Mouse (Mus musculus) embryonic facial prominence, embryonic 12.5 days (tissue): ENCODE data around the gene 2010300C02Rik. TPM values are rescaled to one million over a fixed set of nuclear protein-coding genes. Genes with fewer than 3 reads are reported as not detected.
A peak's percentile ranks its signal among the peaks of the same experiment; 100 is the strongest.
"Not testable (repeated sequence)": the region's sequence is repeated elsewhere in the genome, so short reads cannot be mapped to it uniquely, and the experiment has no call there.

Source experiments
- ATAC-seq: fragments of 200-750 bp; cut with Nextera tagmentation; 2 replicates; pipeline ENCODE4 v1.8.0; 2017; ENCODE audit not compliant: insufficient number of reproducible peaks, insufficient read depth, low FRiP score, low TSS enrichment
- H3K27ac ChIP-seq: fragments of 300-500 bp; sonication (generic); 2 replicates; pipeline ENCODE4 v1.5.1; 2016; ENCODE audit warnings: mild to moderate bottlenecking
- H3K27me3 ChIP-seq: fragments of 300-500 bp; sonication (generic); 2 replicates; pipeline ENCODE4 v1.6.1; 2016; ENCODE audit warnings: mild to moderate bottlenecking, moderate library complexity
- H3K36me3 ChIP-seq: fragments of 300-500 bp; sonication (generic); 2 replicates; pipeline ENCODE4 v1.6.1; 2016; ENCODE audit warnings: mild to moderate bottlenecking
- H3K4me1 ChIP-seq: fragments of 300-500 bp; sonication (generic); 2 replicates; pipeline ENCODE4 v1.6.1; 2016
- H3K4me2 ChIP-seq: fragments of 300-500 bp; sonication (generic); replicated peaks from 2 replicates; pipeline ENCODE4 v1.6.1; 2016; ENCODE audit warnings: mild to moderate bottlenecking, moderate library complexity
- H3K4me3 ChIP-seq: fragments of 300-500 bp; sonication (generic); 2 replicates; pipeline ENCODE4 v1.5.1; 2016; ENCODE audit warnings: mild to moderate bottlenecking
- H3K9ac ChIP-seq: fragments of 300-500 bp; sonication (generic); 2 replicates; pipeline ENCODE4 v1.6.1; 2016; ENCODE audit warnings: mild to moderate bottlenecking, moderate library complexity
- H3K9me3 ChIP-seq: fragments of 300-500 bp; sonication (generic); 2 replicates; pipeline ENCODE4 v1.6.1; 2016; ENCODE audit warnings: mild to moderate bottlenecking, moderate library complexity
- WGBS: fragments of 180-500 bp; shearing (Covaris S2); methylation state at CpG from one replicate; pipeline ENCODE4 v1.1.7; 2016; 5-methylcytosine and 5-hydroxymethylcytosine counted together
- polyA plus RNA-seq: library from polyadenylated mRNA; unstranded; fragments of >200 nt; fragmentation: Nextera tagmentation; extraction: Ambion mirVana; gene quantifications from 2 replicates; pipeline ENCODE4 v1.2.1, GENCODE M21; 2016

Gene 2010300C02Rik
- polyA plus RNA-seq, 1 experiment from 2014 or later, result 2.0 TPM

DNA sequence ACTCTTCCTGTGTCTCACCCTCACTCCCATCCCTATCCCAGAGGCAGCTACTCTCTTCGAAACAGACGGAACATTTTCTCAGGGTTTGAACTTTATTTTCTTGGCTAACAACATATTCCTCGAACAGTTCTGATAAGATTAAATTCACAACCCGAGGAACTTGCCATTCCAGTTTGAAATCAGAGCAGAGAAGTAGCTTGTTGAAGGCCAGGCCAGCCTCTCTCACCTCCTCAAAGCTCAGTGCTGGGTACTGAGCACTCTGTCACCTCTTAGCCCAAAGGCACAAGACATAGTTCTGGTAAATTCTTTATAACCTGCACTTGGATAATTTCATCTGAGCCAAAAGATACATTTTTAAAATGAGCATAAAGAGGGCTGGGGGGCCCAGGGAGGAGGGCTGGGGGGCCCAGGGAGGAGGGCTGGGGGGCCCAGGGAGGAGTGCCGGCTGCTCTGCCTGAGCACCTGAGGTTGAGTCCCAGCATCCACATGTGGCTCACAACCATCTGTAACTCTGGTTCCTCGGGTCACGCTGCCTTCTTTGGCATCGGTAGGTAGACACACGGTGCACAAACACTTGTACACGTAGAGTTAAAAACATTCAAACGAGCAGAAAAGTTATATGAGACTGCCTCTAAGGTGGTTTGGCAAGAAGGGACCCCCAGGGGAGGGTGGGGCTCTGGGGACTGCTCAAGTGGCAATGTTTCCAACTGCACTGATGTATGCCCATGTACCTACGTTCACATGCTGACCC lies 104.4 kb downstream of the 2010300C02Rik start:
- peak overlapping the region; percentile 37; the same call in 1 of the 2 replicates for H3K27ac ChIP-seq
- no peak overlapping the region for H3K4me2 ChIP-seq
- H3K27me3 ChIP-seq, result no peaks in the 10 kb centered on the region
- H3K4me3 ChIP-seq, result no peak overlapping the region
- 71% methylated on average over 12 of the region's 12 CpGs for WGBS
- no peak overlapping the region for H3K9ac ChIP-seq
- H3K9me3 ChIP-seq, result no peaks in the 10 kb centered on the region
- no peak for ATAC-seq
- H3K4me1 ChIP-seq, result peaks cover 25% of the 10 kb centered on the region
- H3K36me3 ChIP-seq, result no peaks in the 10 kb centered on the region

DNA sequence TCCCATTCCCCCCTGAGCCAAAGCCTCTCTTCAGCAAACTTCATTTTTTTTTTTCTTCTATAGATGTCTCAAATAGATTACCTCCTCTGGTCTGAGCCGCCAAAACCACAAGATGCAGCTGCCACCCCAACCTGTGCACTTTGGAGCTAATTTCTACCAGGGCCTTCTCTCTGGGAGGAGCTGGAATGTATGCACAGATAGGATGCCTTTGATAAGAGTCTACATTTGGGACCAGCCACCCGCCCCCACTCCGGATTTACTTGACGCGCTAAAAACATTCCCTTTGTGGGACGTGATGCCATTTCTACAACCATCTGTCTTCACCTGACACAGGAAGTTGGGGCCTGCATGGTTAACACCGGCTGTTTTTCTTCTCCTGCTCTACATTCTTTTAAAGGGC lies 105.0 kb downstream of the 2010300C02Rik start:
- no peak for ATAC-seq
- Histone ChIP-seq H3K4me3 (no peak overlapping the region), H3K9ac (no peak overlapping the region), H3K4me2 (no peak overlapping the region), H3K27ac (0 out of 2 replicates have a peak overlapping the region, but pooled peaks have one; percentile 37), H3K4me1 (peaks cover 25% of the 10 kb centered on the region), H3K27me3 (no peaks in the 10 kb centered on the region), H3K36me3 (no peaks in the 10 kb centered on the region), H3K9me3 (no peaks in the 10 kb centered on the region)
- 49% methylated on average over 7 of the region's 7 CpGs for WGBS

DNA sequence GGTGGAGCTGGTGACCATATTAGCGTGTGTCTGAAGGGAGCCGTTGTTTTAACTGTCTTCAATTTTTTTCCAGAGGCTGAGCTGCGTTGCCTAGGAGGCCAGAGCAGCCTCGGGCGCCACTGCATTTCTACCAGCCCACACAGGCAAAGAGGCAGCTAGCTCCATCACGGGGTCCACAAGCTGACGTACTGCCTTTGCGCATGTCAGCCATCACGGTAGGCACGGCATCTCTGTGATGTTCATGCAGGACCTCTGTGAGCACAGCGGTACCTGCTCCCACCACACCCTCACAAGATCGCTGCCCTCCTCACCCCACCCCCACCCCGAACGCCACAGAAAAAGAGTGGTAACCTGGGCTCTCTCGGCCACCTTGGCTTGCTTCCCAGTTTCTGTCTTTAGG lies 105.8 kb downstream of the 2010300C02Rik start:
- Histone ChIP-seq H3K27ac (peak overlapping the region; percentile 17; the same call in 1 of the 2 replicates), H3K9me3 (no peaks in the 10 kb centered on the region), H3K4me2 (no peak overlapping the region), H3K27me3 (no peaks in the 10 kb centered on the region), H3K9ac (no peak overlapping the region), H3K4me1 (peaks cover 25% of the 10 kb centered on the region), H3K36me3 (no peaks in the 10 kb centered on the region), H3K4me3 (no peak overlapping the region)
- WGBS, result 72% methylated on average over 15 of the region's 15 CpGs
- no peak for ATAC-seq

DNA sequence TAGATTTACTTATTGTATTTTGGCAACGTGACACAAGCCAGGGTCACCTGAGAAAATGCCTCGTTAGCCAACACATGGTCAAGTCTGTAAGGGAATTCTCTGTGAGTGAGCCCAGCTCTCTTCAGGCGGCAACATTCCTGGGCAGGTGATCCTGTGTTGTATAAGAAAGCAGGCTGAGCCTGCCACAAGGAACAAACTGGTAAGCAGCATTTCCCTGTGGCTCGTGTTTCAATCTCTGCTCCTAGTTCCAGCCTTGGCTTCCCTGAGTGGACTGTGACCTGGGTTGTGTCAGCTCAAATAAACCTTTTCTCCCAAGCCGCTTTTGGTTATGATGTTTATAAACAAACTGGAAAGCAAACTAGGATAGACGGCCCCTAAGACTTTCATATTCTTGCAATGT lies 108.9 kb downstream of the 2010300C02Rik start:
- Histone ChIP-seq H3K4me1 (peaks cover 14% of the 10 kb centered on the region), H3K9ac (no peak overlapping the region), H3K27me3 (no peaks in the 10 kb centered on the region), H3K36me3 (no peaks in the 10 kb centered on the region), H3K4me3 (no peak overlapping the region), H3K9me3 (no peaks in the 10 kb centered on the region), H3K27ac (no peak overlapping the region), H3K4me2 (no peak overlapping the region)
- 66% methylated on average over 6 of the region's 6 CpGs for WGBS
- ATAC-seq, result no peak

DNA sequence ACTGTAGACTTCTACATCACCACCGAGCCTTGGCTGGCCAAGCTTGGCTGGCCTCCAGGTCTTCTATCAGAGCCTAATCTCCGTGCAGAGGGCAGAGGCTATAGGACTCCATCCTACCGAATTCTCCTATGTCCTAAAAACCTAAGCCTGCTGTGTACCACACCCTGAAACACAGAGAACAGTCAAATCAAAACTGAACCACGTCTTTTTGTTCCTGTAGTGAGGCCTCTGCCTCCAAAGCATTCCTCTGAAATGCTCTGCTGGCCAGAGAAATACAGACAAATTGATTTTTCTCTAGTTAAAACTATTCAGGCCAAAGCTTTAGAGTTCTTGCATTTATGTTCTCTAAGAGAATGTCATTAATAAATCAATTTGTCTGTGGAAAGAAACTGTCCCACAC lies 109.6 kb downstream of the 2010300C02Rik start:
- Histone ChIP-seq H3K27ac (no peak overlapping the region), H3K27me3 (no peaks in the 10 kb centered on the region), H3K9me3 (no peaks in the 10 kb centered on the region), H3K36me3 (no peaks in the 10 kb centered on the region), H3K4me3 (no peak overlapping the region), H3K4me2 (no peak overlapping the region), H3K9ac (no peak overlapping the region), H3K4me1 (peaks cover 6% of the 10 kb centered on the region)
- WGBS, result 82% methylated on average over 4 of the region's 4 CpGs
- ATAC-seq, result no peak

DNA sequence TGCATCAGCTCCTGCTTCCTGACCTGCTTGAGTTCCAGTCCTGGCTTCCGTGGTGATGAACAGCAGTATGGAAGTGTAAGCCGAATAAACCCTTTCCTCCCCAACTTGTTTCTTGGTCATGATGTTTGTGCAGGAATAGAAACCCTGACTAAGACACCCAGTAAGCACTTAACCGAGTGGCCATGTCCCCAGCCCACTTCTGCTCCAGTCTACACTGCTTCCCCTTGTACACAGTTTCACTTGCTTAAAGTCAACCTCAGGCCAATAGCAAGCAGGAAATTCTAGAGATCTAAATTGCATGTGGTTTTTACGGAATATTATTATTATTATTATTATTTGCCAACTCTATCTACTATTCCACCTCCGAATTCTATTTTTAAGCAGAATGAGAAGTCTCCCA lies 114.2 kb downstream of the 2010300C02Rik start:
- not testable (repeated sequence) for H3K4me3 ChIP-seq, H3K36me3 ChIP-seq, H3K27me3 ChIP-seq, H3K4me1 ChIP-seq, H3K27ac ChIP-seq, H3K9ac ChIP-seq, H3K4me2 ChIP-seq, H3K9me3 ChIP-seq, ATAC-seq
- WGBS, result 89% methylated on average over 4 of the region's 5 CpGs

DNA sequence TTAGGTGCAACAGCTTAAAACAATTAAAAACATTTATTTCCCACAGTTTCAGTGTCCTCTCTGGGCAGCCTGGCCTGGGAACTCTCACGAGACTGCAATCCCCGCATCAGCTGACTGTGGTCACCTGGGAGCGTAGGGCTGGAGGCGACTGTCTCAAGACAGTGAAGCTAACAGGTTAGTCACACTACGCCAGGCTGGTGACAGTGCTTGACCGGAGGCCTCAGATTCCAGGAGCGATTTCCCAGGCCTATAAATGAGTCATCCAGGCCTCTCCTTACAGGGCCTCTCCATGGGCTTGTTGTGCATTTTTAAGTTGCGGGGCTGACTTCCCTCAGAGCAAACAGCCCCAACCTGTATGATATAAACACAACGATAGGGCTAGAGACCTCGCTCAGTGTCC lies 116.7 kb downstream of the 2010300C02Rik start:
- H3K9me3 ChIP-seq, result no peaks in the 10 kb centered on the region
- no peaks in the 10 kb centered on the region for H3K27me3 ChIP-seq
- no peak overlapping the region for H3K27ac ChIP-seq
- H3K4me2 ChIP-seq, result no peak overlapping the region
- 90% methylated on average over 10 of the region's 10 CpGs for WGBS
- H3K36me3 ChIP-seq, result no peaks in the 10 kb centered on the region
- no peak for ATAC-seq
- no peak overlapping the region for H3K9ac ChIP-seq
- H3K4me3 ChIP-seq, result no peak overlapping the region
- no peaks in the 10 kb centered on the region for H3K4me1 ChIP-seq

DNA sequence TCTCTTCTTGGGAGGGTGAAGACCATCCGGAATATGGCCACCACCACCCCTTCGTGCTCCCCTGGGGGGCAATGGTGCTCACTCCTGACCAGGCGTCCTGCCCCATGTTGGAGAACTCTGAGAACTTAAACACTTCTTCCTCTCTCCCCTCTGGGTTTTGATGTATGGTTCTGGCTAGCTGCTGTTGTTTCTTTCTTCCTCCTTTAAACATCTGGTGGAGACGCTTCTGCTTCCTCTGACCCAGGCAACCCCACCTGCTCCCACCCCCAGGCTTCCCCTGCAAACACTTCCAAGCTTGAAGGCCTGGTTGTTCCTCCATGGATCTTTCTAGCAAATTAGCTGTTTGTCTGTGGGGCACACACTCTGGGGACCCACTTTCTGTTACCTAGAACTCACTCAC lies 117.6 kb downstream of the 2010300C02Rik start:
- H3K4me2 ChIP-seq, result no peak overlapping the region
- ATAC-seq, result no peak
- H3K27ac ChIP-seq, result no peak overlapping the region
- H3K4me3 ChIP-seq, result no peak overlapping the region
- WGBS, result 84% methylated on average over 4 of the region's 4 CpGs
- H3K27me3 ChIP-seq, result no peaks in the 10 kb centered on the region
- no peaks in the 10 kb centered on the region for H3K9me3 ChIP-seq
- H3K4me1 ChIP-seq, result no peaks in the 10 kb centered on the region
- H3K36me3 ChIP-seq, result no peaks in the 10 kb centered on the region
- no peak overlapping the region for H3K9ac ChIP-seq

DNA sequence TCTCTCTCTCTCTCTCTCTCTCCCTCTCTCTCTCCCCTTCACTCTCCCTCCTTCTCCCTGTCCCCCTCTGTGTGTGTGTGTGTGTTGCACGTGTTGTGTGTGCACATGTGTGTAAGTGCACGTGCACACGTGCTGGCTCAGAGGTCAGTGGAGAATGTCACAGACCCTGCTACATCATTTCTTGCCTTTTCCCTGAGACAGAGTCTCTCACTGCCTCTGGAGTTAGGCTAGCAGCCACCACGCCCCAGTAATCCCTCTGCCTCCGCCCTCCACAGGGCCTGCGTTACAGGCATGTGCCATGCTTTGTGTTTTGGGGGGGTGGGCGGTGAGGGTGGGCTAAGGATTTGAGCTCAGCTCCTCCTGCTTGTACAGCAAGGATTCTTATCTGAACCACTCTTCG lies 118.4 kb downstream of the 2010300C02Rik start:
- no peaks in the 10 kb centered on the region for H3K36me3 ChIP-seq
- ATAC-seq, result no peak
- no peak overlapping the region for H3K27ac ChIP-seq
- no peak overlapping the region for H3K4me3 ChIP-seq
- H3K4me2 ChIP-seq, result no peak overlapping the region
- no peak overlapping the region for H3K9ac ChIP-seq
- no peaks in the 10 kb centered on the region for H3K27me3 ChIP-seq
- 88% methylated on average over 8 of the region's 8 CpGs for WGBS
- no peaks in the 10 kb centered on the region for H3K9me3 ChIP-seq
- H3K4me1 ChIP-seq, result no peaks in the 10 kb centered on the region

DNA sequence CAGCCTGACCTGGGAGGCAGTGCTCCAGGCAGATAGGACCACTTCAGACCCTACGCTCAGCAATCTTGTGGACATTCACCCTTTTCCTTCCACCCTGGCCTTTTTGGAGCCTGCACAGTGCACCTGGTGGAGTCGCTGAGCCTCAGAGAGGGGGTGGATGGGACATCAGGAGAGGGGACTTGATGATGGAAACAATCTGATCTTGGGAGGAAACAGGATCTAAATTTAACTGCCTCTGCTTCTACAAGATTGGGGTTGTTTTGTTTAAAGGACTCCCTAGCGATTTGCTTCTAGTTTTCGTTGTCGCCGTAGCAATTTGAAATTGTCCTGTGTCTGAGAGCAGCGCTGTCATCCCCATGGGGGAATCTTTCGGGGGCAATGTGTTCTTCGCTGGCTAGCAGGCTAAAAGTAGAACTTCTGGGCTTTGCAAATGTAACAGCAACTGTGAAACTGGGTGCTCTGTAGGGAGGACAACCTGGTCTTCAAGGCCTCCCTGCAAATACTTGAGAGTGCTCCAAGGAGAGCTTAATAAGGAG lies 119.2 kb downstream of the 2010300C02Rik start:
- H3K4me1 ChIP-seq, result no peaks in the 10 kb centered on the region
- no peaks in the 10 kb centered on the region for H3K36me3 ChIP-seq
- H3K4me2 ChIP-seq, result no peak overlapping the region
- 74% methylated on average over 9 of the region's 9 CpGs for WGBS
- no peak overlapping the region for H3K9ac ChIP-seq
- ATAC-seq, result no peak
- H3K27me3 ChIP-seq, result no peaks in the 10 kb centered on the region
- no peak overlapping the region for H3K27ac ChIP-seq
- H3K9me3 ChIP-seq, result no peaks in the 10 kb centered on the region
- H3K4me3 ChIP-seq, result no peak overlapping the region

DNA sequence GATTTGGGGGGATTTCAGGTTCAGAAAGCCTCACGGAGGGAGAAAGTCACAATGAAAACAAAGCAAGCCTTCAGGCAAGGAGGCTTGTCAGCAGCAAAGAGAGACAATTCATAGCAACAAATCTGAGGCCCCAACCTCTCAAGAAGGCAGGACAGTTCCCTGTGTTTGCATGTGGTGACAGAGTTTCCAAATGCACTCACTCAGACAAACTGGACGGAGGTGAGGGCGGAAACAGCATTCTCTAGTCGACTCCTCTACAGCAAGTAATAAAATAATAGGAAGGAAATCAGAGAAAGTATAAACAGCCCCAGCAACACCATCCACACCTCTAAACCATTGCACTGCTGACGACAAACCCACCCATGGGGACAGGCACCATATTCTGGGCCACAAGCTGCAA lies 120.9 kb downstream of the 2010300C02Rik start:
- Histone ChIP-seq H3K4me1 (no peaks in the 10 kb centered on the region), H3K9ac (no peak overlapping the region), H3K27me3 (no peaks in the 10 kb centered on the region), H3K36me3 (no peaks in the 10 kb centered on the region), H3K27ac (no peak overlapping the region), H3K9me3 (no peaks in the 10 kb centered on the region), H3K4me3 (no peak overlapping the region), H3K4me2 (no peak overlapping the region)
- 61% methylated on average over 5 of the region's 5 CpGs for WGBS
- ATAC-seq, result no peak

DNA sequence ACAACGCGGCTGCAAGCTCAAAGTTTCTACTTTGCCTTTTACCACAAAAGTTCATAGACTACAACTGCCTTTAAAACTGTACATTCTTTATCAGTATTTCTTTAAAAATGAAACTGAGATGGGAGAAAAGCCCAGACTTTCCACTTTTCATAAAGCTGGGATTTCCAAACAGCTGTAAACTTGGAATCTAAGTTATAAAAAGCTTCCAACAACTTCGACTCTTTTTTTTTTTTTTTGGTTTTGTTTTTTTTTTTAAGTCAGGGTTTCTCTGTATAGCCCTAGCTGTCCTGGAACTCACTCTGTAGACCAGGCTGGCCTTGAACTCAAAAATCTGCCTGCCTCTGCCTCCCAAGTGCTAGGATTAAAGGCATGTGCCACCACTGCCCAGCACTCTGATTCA lies 125.1 kb downstream of the 2010300C02Rik start:
- not testable (repeated sequence) for H3K27me3 ChIP-seq, H3K4me3 ChIP-seq, H3K36me3 ChIP-seq, H3K4me1 ChIP-seq, H3K9ac ChIP-seq, H3K27ac ChIP-seq, H3K4me2 ChIP-seq, ATAC-seq, H3K9me3 ChIP-seq
- 85% methylated on average over 3 of the region's 3 CpGs for WGBS
